Mouse (Mus musculus) bone marrow macrophage, adult 2 months (primary cell): ENCODE results near the gene Gtsf2.

Experiments used
- CTCF ChIP-seq: IDR thresholded peaks from 2 replicates; pipeline ENCODE4 v1.5.1; 2012; ENCODE audit warnings: low read depth, mild to moderate bottlenecking, low read length, moderate library complexity
- POLR2A ChIP-seq: IDR thresholded peaks from 2 replicates; pipeline ENCODE4 v1.6.1; 2012; ENCODE audit warnings: mild to moderate bottlenecking, low read depth, low read length, borderline replicate concordance

DNA sequence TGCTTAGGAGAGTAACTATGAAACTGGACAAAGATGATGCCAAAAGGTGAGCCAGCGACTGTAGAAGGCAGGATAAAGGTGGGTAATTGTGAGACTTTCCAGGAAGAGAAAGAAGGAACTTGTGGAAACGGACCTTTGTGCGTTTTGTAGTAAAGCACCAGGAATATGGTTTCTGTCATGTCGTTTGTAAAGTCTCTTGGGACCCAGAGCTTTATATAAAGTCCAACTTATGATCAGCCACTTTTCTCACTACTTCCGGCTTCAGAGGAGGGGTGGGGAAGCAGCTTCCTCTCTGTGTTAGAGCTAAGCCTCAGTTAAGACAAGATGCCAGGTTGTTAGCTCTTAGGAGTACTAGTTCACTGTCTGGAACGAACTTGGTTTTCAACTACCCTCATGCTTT is 6.2 kb upstream of the Gtsf2 start:
- TF ChIP-seq CTCF (no peak), POLR2A (no peak)
